Mouse (Mus musculus) bone marrow macrophage, adult 2 months (primary cell): ENCODE measurements at regions not wholly inside any gene's neighbourhood (a gene's known extent, or its start where the extent isn't known, plus 50 kb on each side); places are given as distances from the start of the nearest gene placed in this dataset.

Experiments
- CTCF ChIP-seq: IDR thresholded peaks from 2 replicates; pipeline ENCODE4 v1.5.1; 2012; ENCODE audit warnings: low read depth, mild to moderate bottlenecking, low read length, moderate library complexity
- POLR2A ChIP-seq: IDR thresholded peaks from 2 replicates; pipeline ENCODE4 v1.6.1; 2012; ENCODE audit warnings: mild to moderate bottlenecking, low read depth, low read length, borderline replicate concordance

DNA sequence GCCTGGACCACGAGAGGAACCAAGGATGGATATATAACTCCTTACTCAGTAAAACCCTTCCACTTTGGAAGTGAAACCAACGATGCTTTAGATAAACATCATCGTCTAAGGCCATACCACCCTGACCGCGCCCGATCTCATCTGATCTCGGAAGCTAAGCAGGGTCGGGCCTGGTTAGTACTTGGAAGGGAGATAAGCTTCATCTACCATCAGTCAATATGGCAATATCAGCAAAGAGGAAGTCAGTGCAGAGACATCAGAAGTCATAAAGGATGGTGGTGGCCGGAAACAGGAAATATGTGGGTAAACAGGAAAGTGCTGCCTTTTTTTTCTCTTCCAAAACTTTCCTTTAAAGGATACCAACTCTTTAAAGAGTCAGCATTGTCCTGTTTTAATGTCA, 61.8 kb upstream of the Mast4 start:
- TF ChIP-seq POLR2A (no peak), CTCF (no peak)
